Mouse (Mus musculus): Measurements from ENCODE around the gene Sumf2.

Sumf2 gene

DNA sequence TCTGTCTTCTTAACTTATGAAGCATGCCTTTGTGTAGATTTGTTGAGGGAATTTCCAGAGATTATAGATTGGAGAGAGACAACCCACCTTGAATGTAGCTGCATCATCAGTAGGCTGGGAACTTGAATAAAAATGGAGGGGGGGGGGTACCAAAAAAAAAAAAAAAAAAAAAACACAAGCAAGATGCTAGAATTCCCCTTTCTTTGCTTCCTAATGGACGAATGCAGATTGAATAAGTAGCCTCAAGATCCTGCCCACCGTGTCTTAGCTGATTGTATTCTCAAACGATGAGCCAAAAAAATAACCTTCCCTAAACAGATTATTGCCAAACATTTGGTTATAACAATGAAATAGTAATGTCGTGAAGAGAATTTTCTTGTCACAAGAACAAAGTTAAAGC is 61.0 kb downstream of the Sumf2 start:
- DNase-seq (ENCODE audit: low spot score in 2 of 2) = no peak

DNA sequence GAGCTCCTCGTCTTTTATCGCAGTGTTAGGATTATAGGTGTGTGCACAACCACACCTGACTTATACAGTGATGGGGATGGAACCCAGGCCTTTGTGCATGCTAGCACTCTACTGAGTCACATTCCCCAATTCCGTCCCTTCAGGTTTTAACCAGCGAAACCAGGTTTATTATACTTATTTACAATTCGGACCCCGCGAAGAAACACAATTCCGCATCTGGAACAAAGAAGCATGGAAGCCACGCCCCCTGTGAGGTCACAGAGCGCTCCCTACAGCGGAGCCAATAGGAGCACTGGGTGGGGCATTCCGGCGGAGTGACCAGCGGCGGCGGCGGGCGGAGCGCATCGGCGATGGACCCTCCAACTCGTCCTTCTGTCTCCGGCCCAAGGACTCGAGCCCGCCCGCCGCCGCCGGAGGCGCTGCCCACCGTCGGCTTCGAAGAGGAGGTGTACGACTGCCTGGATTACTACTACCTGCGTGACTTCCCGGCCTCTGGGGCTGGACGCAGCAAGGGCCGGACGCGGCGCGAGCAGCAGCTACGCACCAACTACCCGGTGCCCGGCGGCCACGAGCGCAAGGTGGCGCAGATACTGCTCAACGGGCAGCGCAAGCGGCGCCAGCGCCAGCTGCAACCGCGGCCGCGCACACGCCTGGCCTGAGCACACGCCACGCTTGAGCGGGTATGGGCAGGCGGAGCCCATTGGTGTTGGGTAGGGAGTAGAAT is 61.6 kb downstream of the Sumf2 start, which contains the start of gene Nupr1l:
Gene Nupr1l (plus strand): TSS at position 299 of the 724 bp plus-strand sequence.
- peak; percentile 87 to 89 for DNase-seq (ENCODE audit: low spot score in 2 of 2)

DNA sequence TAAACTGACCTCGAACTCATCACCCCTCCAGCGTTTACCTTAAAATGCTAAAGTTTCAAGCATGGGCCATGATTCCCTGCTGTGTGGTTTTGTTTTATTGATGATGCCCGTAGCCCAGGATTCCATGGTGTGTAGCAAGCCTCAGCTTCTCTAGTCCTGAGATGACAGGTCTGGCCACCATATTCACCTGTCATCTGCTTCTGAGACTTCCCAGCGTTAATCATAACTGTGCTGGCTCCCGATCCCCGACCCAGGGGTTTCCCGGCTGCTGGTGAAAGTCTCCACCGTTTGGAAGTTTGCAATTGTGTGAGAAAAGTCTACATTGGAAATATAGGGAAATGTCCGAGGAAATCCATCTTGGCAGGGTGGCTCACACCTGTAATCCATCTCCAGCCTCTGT is 62.4 kb downstream of the Sumf2 start:
- no peak for DNase-seq (ENCODE audit: low spot score in 2 of 2)

DNA sequence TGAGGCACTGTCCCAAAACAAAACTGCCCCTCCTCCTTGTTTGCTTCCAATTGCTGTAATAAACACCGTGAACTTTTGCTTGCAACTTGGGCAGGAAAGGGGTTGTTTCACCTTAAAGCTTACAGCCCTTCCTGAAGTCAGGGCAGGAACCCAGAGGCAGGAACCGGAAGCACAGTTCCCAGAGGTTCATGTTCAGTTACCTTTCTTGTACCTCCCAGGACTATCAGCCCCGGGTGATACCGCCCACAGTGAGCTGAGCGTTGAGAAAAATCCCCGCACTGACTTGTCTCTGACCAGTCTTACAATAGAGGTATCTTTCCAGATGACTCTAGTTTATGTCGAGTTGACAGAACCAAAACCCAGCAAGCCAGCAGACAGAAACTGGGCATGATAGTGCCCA is 62.8 kb downstream of the Sumf2 start:
- DNase-seq (ENCODE audit: low spot score in 2 of 2) = no peak

Measured in heart, adult 9 months (tissue).